Mouse (Mus musculus) mature B cell (primary cell): ENCODE measurements around the gene Fmnl2.

Experiments
- in situ Hi-C: fragments of 300-500 bp; cut with MboI; formaldehyde crosslinking; loops from 2 replicates; pipeline ENCODE4 v1.14.3; 2019

Gene Fmnl2

DNA sequence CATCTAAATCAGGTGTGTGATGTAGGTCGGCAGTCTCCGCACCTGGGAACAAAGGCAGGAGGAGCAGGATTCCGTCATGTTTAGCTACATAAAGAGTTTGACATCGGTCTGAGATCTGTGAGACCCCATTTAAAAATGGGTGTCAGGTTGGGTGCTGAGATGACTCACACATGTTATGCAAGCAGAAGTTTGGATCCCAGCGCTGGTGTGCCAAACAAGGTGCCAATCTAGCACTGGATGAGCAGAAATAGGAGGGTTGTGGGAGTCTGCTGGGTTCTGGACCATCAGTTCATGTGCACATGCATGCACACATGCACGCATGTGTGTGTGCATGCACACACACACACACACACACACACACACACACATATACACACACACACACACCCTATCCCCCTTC is 129.4 kb downstream of the Fmnl2 start:
- in situ Hi-C loops = no loop called here

DNA sequence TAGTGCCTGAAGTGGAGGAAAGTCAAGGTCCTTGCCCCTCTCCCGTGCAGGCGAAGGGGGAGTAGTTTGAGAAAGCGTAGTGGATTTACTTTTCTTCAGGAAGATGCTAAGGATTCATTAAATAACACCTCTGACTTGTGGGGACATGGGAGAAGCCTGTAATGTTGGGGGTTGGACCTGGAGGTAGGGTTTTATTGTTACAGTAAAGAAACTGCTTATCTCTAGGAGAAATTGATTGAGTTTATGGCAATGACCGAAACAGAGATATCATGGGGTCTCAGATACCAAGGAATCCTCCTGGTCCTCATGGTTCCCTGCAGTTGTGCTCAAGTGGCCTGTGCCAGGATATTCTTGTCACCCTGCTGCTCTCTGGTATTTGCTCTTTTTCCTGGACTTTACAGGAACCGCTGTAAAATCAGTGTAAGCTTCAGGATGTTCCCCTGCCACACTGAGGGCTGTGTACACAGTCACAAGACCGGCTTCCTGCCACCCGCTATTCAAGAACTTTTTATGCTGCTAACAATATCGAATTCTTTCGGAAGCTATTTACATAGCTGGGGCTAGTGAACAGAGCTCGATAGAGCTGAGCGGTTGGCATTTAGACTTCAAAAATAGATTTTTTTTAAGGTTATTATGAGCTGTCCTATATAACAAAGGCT is 130.1 kb downstream of the Fmnl2 start:
- in situ Hi-C loops = no loop called here

DNA sequence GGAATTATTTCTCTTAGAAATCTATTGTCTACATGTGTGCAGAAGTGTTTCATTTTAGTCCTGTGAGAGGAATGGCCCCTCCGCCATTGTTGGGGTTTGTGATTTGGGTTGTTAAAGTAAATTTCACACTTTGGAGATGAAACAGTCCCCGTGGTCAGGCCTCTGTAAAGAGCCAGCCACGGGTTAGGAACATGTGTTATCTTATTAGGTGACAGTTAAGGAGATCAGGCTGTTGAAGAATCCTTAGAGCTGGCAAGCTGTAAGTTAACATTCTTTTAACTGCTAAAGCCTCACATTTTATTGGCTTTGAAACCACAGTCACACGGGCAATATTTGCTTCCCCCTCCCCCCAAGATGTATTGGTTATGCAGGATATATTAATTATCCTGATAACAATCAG is 131.7 kb downstream of the Fmnl2 start:
- in situ Hi-C loops = no loop called here

DNA sequence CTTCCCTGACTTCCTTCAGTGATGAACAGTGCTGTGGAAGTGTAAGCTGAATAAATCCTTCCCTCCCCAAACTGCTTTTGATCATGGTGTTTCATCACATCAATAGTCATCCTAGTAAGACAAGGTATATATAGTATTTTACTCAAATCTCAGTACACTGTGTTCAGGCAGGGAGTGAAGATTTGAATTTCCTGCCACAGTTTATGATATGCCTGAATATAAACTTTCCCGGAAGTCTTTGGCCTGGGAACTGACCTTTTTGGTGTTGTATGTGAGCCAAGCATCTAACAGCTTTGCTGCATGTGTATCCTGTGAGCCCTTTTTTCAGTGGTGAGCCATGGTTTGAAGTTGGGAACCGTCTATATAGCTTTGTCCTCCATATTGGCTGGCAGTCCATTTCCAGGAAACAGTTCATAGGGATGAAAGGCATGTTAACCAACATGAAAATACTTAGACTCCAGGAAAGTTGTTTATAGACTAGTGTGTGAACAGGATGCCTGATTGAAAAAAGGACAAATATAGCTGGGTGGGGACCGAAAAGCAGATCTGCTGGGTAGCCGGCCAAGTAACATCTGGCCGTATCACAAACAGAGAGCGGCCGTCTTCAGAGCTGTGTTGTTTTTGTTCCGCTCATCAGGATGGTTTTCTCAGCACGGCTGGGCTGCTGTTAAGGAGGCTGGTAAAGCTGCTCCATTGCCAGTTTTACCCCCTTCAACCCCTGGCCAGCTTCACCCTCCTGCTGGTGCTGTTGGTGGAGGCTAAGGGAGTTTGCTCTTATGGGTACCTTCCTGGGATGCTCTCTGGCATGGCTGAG is 133.4 kb downstream of the Fmnl2 start:
- in situ Hi-C loops = no loop called here

DNA sequence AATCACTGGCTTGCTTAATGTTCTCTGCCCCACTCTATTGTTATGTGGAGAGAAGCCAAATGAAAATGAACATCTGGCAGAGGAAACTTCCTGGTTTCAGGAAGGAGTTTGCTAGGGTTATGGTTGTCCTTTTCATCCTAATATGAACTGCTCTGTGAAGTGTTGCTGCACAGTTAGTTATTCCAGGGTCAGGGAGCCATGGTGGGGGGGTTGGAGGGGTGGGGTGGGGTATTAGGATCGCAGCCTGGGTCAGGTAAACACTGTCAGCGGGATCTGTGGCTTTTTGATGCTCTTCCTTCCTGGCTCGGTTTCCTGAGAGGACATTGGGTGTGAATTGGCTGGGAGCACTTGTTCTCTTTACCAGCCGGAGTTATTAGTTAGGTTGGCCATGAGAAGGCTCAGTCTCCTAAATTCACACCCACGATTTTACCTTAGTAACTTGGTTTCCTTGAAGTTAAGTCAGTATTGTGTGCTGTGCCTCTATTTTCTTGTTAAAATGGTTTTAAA is 134.1 kb downstream of the Fmnl2 start:
- in situ Hi-C loops = no loop called here

DNA sequence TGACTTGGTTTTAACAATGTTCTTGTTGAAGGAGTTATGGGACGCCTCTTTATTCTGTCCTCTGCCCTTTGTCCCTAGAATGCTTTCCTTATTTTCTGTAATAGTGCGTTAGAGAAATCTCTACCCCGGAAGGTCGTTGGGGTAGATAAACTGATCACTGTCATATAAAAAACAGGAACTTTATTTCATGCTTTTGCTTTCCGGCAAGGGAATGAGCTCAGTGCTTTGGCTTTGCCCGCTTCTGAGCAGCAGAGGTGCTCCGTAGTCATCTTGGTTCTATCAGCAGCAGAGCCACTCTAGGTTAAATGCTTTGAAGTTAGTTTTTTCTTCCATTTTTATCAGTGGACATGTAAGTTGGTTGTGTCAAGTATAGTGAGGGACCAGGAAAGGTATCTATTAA is 135.6 kb downstream of the Fmnl2 start:
- in situ Hi-C loops = no loop called here

DNA sequence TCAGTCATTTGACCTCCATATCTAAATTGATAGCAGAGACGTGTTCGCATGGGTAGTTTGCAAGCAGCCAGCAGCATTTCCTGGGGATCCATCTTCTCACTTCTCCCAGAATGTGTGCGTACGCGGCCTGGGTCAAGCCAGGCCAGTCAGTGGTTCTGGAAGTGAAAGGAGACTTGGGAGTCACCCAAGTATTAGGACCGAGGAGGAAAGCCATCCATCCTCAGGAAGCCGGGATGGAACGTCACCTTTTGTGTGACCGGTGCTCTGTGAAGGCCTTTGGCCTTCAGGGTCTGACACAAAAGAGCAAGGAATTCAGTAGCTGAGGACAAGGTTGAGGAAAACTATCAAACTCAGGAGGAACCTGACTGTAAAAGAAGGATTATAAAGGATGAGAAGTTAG is 136.9 kb downstream of the Fmnl2 start:
- in situ Hi-C loops = no loop called here

DNA sequence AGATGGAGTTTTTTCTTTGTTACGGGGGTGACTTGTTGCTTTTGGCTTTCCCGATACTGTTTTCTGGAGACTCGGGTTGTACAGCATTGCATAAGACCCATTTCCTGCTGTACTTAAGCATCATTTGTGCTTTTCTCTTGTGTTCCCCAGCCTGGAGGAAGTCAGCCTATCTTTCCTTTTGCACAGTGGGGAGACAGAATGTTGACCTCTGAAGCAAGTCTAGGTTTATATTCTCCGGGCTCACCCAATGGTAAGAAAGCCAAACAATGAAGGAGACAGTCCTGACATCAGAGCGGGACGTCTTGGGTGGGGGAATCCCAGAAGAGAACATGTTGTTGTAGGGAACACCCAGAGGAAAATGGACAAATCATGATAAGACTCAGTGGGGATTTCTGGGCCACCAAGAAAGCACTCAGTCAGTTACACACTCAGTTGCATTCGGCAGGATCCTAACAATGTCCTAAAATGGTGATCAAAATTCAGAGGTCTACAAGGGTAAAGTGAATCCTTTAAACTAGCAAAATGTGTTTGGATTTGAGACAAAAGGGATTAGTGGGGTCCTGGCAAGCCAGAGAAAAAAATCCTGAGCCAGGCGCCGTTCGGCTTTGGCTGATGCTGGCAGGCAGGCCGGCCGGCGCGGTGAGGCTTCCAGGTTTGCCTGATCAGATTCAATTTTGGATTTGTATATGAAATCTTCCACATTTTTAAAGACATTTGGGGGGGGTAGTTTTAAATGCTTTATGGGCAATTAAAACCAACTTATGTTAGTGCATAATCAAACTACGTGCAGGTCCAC is 140.5 kb downstream of the Fmnl2 start:
- in situ Hi-C loops = no loop called here

DNA sequence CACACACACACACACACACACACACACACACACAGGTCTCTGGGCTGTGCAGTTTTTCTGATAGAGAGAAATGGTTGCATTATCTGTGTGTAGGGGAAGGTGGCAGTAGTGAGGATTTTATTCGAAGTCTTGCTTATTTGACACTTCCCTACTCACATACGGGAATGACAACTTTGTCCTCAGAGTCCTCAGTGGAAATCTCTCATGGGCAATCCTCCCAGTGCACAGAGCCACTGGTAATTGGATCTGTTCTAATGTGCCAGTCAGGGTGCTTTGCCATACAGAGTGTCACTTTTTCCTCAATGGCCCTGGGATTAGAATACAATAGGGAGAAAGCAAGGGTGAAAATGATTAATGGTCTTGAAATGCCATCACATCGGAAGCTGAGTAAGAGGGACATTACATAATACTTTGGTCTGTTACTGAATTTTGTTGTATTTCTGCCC is 141.9 kb downstream of the Fmnl2 start:
- in situ Hi-C loops = no loop called here

DNA sequence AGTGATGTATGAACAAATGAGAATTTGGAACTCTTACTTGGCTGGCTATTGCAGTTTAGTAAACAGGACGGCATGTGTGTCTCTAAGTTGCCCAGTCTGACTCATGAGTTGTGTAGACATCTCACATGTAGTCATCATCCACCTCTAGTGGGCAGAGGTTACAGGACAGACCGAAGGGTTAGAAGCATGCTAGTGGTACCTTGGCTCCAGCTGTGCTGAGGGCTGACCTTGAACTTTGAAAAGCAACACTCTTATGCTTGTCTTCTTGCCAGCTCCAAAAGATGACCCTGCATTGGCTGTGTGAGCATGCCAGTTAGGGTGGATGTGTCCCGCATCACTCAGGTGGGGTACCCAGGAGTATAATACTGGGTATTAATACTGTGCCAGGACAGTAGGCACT is 142.8 kb downstream of the Fmnl2 start:
- in situ Hi-C loops = no loop called here

DNA sequence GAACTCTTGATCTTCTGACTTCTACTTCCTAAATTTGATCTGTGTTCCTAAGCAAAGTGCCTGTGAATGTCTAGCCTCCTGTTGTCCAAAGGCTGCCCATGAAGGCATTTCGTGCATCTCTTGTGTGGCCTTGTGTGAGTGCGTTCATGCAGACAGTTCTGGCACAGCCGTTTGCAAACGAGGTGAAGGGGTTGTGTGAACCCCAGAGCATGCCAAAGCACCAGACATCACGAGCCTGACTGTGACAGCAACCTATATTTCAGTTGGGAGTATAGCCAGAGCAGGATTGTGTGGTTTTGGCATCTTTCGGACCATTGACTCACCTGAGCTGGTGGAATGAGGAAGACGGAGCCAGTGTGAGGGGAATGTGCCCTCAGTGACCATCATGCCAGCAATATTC is 148.5 kb downstream of the Fmnl2 start:
- in situ Hi-C loops = no loop called here

DNA sequence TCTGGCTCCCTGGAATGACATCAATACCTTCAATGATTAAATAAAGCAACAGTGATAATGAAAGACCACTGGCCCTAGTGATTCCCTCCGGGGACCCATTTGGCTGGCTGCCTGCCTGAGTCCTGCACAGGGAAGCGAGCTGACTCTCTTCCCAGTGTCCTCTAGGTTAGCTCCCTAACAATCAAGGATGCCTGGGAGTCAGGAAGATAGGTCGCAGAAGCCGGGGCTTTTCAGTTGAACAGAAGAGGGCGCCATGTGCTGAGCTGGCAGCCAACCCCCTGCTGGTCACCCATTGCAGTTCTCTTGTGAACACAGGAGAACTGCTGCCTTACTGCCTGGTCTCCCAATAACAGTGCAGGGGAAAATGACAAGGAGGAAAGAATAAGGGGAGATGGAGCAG is 149.5 kb downstream of the Fmnl2 start:
- in situ Hi-C loops = no loop called here

DNA sequence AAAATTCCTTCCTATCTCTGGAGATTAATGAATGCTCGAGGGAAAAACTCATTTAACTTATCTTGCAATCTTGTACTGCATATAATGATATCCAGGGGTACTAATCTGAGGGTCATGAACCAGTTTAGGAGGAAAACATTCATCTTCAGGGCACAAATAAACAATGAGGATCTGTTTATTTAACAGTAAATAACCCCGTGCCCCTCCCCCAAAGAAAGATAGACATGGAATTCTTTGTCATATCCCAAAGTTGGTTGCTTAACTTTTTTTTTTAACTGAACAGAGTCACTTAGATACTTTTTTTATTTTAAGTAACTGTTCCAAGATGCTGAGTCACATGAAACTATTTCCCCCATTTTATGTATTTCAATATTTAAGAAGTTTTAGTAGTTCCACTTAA is 155.4 kb downstream of the Fmnl2 start:
- in situ Hi-C loops = no loop called here

DNA sequence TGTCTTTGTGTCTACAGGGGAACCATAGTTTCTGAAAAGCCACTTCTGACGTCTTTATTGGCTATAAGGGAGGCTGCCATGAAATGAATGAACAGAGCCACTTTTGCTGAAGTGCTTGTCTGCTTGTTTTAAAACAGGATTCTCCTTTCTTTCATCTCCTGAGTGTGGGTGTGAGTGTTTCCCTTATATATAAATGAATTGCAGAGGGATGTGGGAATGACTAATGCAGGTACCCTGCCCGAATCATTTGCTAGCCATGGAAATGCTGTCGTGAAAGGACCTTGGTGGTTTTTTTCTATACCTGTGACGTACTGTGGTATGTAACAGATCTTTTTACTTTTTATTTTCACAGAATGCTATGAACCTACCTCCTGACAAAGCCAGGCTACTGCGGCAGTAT is 156.8 kb downstream of the Fmnl2 start:
- in situ Hi-C loops = no loop called here

DNA sequence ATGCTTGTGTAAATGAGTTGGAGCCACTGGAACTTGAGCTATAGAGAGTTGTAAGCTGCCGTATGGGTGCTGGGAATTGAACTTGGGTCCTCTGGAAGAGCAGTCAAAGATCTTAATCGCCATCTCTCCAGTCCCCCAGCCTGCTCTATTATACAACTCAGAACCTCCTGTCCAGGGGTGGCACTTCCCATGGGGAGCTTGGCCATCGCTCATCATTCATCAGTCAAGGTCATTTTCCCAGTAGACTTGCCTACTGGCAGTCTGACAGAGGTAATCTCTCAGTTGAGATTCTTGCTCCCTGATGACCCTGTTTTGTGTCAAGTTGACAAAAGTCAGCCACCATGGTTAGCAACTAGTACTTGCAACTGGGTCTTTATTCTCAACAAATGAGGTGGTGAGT is 165.3 kb downstream of the Fmnl2 start:
- in situ Hi-C loops = no loop called here

DNA sequence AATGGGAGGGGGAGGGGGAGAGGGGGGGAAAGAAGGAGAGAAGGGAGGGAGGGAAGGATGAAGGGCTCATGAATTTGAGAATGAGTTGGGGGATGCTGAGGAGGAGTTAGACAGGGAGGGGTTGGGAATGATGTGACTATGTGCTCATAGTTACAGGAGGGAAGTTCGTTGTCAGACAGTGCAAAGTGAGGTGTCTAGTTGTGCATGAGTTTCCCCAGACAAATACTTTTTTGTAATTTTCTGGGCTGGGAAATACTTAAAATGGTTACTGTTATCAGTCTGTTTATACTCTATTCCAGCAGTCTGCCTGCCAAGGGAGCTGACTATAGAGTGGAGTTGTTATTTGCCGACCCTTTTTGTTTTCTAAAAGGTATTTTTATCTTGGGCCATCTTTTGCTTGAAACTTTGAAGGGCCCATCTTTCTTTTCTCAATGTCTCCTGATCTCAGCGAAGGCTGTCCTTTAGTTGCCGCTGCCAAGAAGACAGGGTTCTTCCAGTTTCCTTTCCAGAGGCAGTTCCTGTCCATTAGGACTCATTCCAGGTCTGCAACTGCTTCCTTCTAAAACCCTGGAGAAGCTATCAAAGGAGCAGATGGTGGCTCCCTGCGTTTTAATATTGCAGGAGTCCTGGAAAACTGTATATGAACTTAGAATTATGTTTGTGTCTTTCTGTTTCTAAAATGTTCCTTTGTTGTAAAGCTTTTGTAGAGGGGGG is 168.6 kb downstream of the Fmnl2 start:
- in situ Hi-C loops = no loop called here

DNA sequence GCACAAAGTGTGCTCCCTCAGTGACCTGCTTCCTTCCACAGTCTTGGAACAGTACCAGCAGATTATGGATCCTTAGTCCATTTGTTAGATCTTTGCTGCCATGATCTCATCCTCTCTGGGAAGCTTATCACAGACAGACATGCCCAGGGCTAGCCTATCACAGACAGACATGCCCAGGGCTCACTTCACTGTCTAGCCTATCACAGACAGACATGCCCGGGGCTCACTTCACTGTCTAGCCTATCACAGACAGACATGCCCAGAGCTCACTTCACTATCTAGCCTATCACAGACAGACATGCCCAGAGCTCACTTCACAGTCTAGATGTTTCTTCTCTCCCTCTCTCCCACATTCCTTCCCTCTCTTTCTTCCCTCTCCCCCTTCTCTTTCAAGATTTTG is 171.2 kb downstream of the Fmnl2 start:
- in situ Hi-C loops = no loop called here

DNA sequence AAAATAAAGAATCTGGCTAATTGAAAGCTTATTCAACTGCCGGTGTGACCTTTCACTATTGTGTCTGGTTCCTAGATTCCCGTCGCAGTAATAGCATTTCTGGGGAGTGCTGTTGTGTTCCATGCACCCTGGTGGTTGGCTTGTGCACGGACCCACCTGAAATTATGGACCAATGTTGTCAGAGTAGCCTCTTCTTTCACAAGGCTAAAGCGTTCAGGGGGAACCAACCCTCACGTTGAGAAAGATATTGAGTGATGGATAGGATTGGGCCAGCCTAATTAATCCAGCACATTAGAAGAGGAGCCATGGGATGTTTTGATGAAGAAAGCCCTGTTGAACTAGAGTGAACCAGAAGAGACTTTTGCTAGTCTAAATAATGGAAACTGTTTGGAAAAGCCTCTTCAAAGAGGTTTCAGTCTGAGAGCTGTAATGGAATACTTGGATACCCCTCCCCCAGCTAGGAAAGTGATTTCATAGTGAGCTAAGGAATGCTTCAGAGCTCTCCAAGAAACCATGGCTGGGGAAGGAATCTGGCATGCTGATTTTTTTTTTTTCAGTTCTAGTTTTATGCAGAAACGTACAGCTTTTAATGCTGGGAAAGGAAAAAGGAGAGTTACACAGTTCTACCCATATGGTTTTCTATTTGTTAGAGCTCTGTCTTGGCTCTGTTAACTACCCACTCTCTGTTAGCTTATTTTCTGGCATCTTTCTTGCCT is 172.2 kb downstream of the Fmnl2 start:
- in situ Hi-C loops = no loop called here

DNA sequence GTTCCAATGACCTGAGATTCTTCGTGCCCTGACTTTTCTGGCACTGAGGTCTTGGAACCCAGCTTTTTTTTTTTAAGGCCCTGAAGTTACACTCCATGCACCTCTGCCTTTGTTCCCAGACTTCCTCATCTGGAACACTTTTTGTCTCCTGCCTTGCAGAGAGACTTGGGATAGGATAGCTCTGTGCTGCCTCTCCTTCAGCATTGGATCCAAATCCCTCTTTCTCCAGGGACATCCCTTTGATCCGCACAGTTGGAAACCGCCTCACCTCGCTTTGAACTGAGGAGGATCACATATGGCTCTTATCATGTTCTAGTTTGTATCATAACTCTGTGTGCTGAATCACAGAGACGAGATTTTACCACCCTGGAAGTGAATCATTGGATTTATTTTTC is 172.8 kb downstream of the Fmnl2 start:
- in situ Hi-C loops = no loop called here

DNA sequence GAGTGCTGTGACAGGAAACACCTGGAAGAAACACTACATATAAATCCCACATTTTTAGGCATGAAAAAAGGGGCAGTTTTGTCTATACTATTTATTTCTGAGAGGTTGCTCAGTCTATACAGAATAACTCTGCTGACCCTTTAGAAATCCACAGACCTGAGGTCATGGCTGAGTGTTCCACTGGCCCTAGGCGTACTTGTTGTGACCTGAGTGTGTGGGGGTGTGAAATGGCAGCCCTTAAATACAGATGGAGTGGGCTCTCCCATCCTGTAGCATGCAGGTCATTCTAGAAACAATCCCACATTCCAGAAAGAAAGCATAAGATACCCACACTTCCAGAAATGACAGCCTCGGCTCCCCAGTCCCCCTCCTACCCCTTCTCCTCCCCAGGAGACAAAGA is 180.6 kb downstream of the Fmnl2 start:
- in situ Hi-C loops = no loop called here

DNA sequence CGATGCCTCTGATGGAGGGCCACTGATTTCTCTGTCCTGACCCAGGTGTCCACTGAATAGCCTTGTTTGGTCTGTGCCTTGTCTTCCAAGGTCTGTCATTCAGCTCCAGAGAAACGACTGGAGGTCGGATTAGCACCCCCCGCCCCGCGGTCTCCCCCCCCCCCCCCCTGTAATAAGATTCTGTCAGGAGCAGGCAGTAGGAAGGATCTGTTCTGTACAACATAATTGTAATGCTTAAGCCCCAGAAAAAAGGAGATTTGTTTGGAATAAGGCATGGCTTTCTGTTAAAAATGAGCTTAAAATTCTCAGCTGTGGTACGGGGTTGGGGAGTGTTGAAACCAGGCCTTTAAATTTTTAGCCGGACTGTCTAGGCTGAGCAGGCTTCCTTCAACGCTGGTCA is 181.1 kb downstream of the Fmnl2 start:
- in situ Hi-C loops = no loop called here
